Mouse (Mus musculus): ENCODE results near the gene Mpp3. TPM values are rescaled to one million over a fixed set of nuclear protein-coding genes. Genes with fewer than 3 reads are reported as not detected.

Mpp3 gene
- polyA plus RNA-seq, 1 experiment from 2014 or later: 3.5 TPM

GRCm38 (mm10) chr11:102024084-102024758 lies 4.0 kb downstream of the Mpp3 start:
- H3K4me3 ChIP-seq (replicated peaks; ENCODE audit: low read depth, low read length): no peak overlapping the region
- H3K27me3 ChIP-seq (ENCODE audit: insufficient read depth, low read length): no peaks in the 10 kb centered on the region
- 0 out of 2 replicates have a peak, but pooled peaks cover 4% of the 10 kb centered on the region for H3K4me1 ChIP-seq (replicated peaks; ENCODE audit: insufficient read depth, low read length)
- H3K27ac ChIP-seq: no peak overlapping the region
- H3K36me3 ChIP-seq (ENCODE audit: insufficient read depth, low read length): no peaks in the 10 kb centered on the region
- H3K9me3 ChIP-seq (replicated peaks; ENCODE audit: low read length): no peaks in the 10 kb centered on the region
- no peak overlapping the region for H3K4me2 ChIP-seq (ENCODE audit: low read length)
- DNase-seq (ENCODE audit: low spot score) (no peak), ATAC-seq (replicated peaks; ENCODE audit: low FRiP score, low read depth) (no peak)
- no peak for TF ChIP-seq CTCF (IDR thresholded peaks at IDR 0.05; ENCODE audit: low read depth)
- WGBS: 66% methylated on average over 6 of the region's 6 CpGs
- no peak overlapping the region for H3K9ac ChIP-seq (ENCODE audit: low read depth, low read length)

- Histone ChIP-seq H3K27ac (no peak overlapping the region), H3K9me3 (replicated peaks; ENCODE audit: low read length) (no peaks in the 10 kb centered on the region), H3K27me3 (ENCODE audit: insufficient read depth, low read length) (no peaks in the 10 kb centered on the region), H3K36me3 (ENCODE audit: insufficient read depth, low read length) (no peaks in the 10 kb centered on the region), H3K9ac (ENCODE audit: low read depth, low read length) (no peak overlapping the region), H3K4me2 (ENCODE audit: low read length) (no peak overlapping the region), H3K4me1 (replicated peaks; ENCODE audit: insufficient read depth, low read length) (0 out of 2 replicates have a peak, but pooled peaks cover 4% of the 10 kb centered on the region), H3K4me3 (replicated peaks; ENCODE audit: low read depth, low read length) (no peak overlapping the region)
- DNase-seq (ENCODE audit: low spot score): no peak
- no peak for TF ChIP-seq CTCF (IDR thresholded peaks at IDR 0.05; ENCODE audit: low read depth)
- no peak for ATAC-seq (replicated peaks; ENCODE audit: low FRiP score, low read depth)
- 73% methylated on average over 13 of the region's 13 CpGs for WGBS
These were observed 4.9 kb downstream of the Mpp3 start for GRCm38 (mm10) chr11:102023406-102023805.

GRCm38 (mm10) chr11:102021196-102021595 lies 7.1 kb downstream of the Mpp3 start:
- Histone ChIP-seq H3K9me3 (replicated peaks; ENCODE audit: low read length) (no peaks in the 10 kb centered on the region), H3K4me3 (replicated peaks; ENCODE audit: low read depth, low read length) (no peak overlapping the region), H3K27me3 (ENCODE audit: insufficient read depth, low read length) (no peaks in the 10 kb centered on the region), H3K4me1 (replicated peaks; ENCODE audit: insufficient read depth, low read length) (no peaks in the 10 kb centered on the region), H3K4me2 (ENCODE audit: low read length) (no peak overlapping the region), H3K9ac (ENCODE audit: low read depth, low read length) (no peak overlapping the region), H3K27ac (no peak overlapping the region), H3K36me3 (ENCODE audit: insufficient read depth, low read length) (no peaks in the 10 kb centered on the region)
- 81% methylated on average over 5 of the region's 5 CpGs for whole genome bisulfite sequencing
- no peak for ATAC-seq (replicated peaks; ENCODE audit: low FRiP score, low read depth)
- no peak for DNase-seq (ENCODE audit: low spot score)
- TF ChIP-seq CTCF (IDR thresholded peaks at IDR 0.05; ENCODE audit: low read depth): no peak

- TF ChIP-seq CTCF (IDR thresholded peaks at IDR 0.05; ENCODE audit: low read depth): no peak
- 82% methylated on average over 9 of the region's 9 CpGs for WGBS
These were observed 8.5 kb downstream of the Mpp3 start for GRCm38 (mm10) chr11:102019736-102020135.

DNA sequence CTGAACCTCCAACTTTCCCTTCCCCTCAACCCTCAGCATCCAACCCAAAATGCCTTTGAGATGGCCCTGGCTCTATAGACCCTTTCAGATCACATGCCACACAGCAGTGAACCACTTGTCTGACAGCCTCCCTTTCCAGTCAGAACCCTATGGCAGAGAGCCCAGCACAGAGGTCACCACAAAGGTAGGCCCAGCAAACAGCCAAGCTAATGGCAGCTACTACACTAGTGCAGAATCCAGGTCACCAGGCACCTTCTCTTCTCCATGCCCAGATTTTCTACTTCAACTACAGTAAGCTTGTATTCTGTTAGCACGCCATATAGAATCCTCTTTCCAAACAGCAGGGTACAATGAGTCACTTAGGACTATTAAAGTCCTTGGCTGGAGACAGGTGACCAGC lies 12.1 kb downstream of the Mpp3 start:
- Histone ChIP-seq H3K36me3 (ENCODE audit: insufficient read depth, low read length) (no peaks in the 10 kb centered on the region), H3K27me3 (ENCODE audit: insufficient read depth, low read length) (no peaks in the 10 kb centered on the region), H3K4me1 (replicated peaks; ENCODE audit: insufficient read depth, low read length) (no peaks in the 10 kb centered on the region), H3K9me3 (replicated peaks; ENCODE audit: low read length) (no peaks in the 10 kb centered on the region), H3K4me3 (replicated peaks; ENCODE audit: low read depth, low read length) (no peak overlapping the region), H3K27ac (no peak overlapping the region), H3K9ac (ENCODE audit: low read depth, low read length) (no peak overlapping the region), H3K4me2 (ENCODE audit: low read length) (no peak overlapping the region)
- no peak for ATAC-seq (replicated peaks; ENCODE audit: low FRiP score, low read depth)
- DNase-seq (ENCODE audit: low spot score): no peak
- 100% methylated on average over 1 of the region's 1 CpGs for WGBS
- TF ChIP-seq CTCF (IDR thresholded peaks at IDR 0.05; ENCODE audit: low read depth): no peak

More at GRCm38 (mm10) chr11:102019736-102020135, 8.5 kb downstream of the Mpp3 start:
- no peaks in the 10 kb centered on the region for H3K4me1 ChIP-seq (replicated peaks; ENCODE audit: insufficient read depth, low read length)
- no peaks in the 10 kb centered on the region for H3K27me3 ChIP-seq (ENCODE audit: insufficient read depth, low read length)
- DNase-seq (ENCODE audit: low spot score) (no peak), ATAC-seq (replicated peaks; ENCODE audit: low FRiP score, low read depth) (no peak)
- H3K4me3 ChIP-seq (replicated peaks; ENCODE audit: low read depth, low read length): no peak overlapping the region
- H3K9ac ChIP-seq (ENCODE audit: low read depth, low read length): no peak overlapping the region
- no peak overlapping the region for H3K4me2 ChIP-seq (ENCODE audit: low read length)
- no peaks in the 10 kb centered on the region for H3K9me3 ChIP-seq (replicated peaks; ENCODE audit: low read length)
- H3K27ac ChIP-seq: no peak overlapping the region
- H3K36me3 ChIP-seq (ENCODE audit: insufficient read depth, low read length): no peaks in the 10 kb centered on the region

GRCm38 (mm10) chr11:102015472-102015871 lies 12.8 kb downstream of the Mpp3 start:
- no peaks in the 10 kb centered on the region for H3K36me3 ChIP-seq (ENCODE audit: insufficient read depth, low read length)
- no peaks in the 10 kb centered on the region for H3K9me3 ChIP-seq (replicated peaks; ENCODE audit: low read length)
- no peak overlapping the region for H3K4me3 ChIP-seq (replicated peaks; ENCODE audit: low read depth, low read length)
- WGBS: 63% methylated on average over 6 of the region's 6 CpGs
- H3K27ac ChIP-seq: no peak overlapping the region
- no peaks in the 10 kb centered on the region for H3K27me3 ChIP-seq (ENCODE audit: insufficient read depth, low read length)
- H3K9ac ChIP-seq (ENCODE audit: low read depth, low read length): no peak overlapping the region
- ATAC-seq (replicated peaks; ENCODE audit: low FRiP score, low read depth) (no peak), DNase-seq (ENCODE audit: low spot score) (no peak)
- no peaks in the 10 kb centered on the region for H3K4me1 ChIP-seq (replicated peaks; ENCODE audit: insufficient read depth, low read length)
- no peak overlapping the region for H3K4me2 ChIP-seq (ENCODE audit: low read length)
- no peak for TF ChIP-seq CTCF (IDR thresholded peaks at IDR 0.05; ENCODE audit: low read depth)

GRCm38 (mm10) chr11:102013201-102013600 lies 15.1 kb downstream of the Mpp3 start:
- WGBS: 70% methylated on average over 8 of the region's 8 CpGs
- Histone ChIP-seq H3K4me3 (replicated peaks; ENCODE audit: low read depth, low read length) (no peak overlapping the region), H3K36me3 (ENCODE audit: insufficient read depth, low read length) (no peaks in the 10 kb centered on the region), H3K27me3 (ENCODE audit: insufficient read depth, low read length) (no peaks in the 10 kb centered on the region), H3K27ac (no peak overlapping the region), H3K9me3 (replicated peaks; ENCODE audit: low read length) (no peaks in the 10 kb centered on the region), H3K9ac (ENCODE audit: low read depth, low read length) (no peak overlapping the region), H3K4me2 (ENCODE audit: low read length) (no peak overlapping the region), H3K4me1 (replicated peaks; ENCODE audit: insufficient read depth, low read length) (no peaks in the 10 kb centered on the region)
- no peak for DNase-seq (ENCODE audit: low spot score)
- ATAC-seq (replicated peaks; ENCODE audit: low FRiP score, low read depth): no peak
- TF ChIP-seq CTCF (IDR thresholded peaks at IDR 0.05; ENCODE audit: low read depth): peak; percentile 18; the same call in 1 of the 2 replicates
